Mouse (Mus musculus) kidney, adult 18-20 months (tissue): ENCODE results near the gene Actbl2.

ENCODE experiments used
- DNase-seq: peaks from one replicate; pipeline ENCODE4 v3.0.0; 2021

Actbl2 gene

GRCm38 (mm10) chr13:111271868-111272267 lies 17.1 kb downstream of the Actbl2 start:
- DNase-seq = no peak

GRCm38 (mm10) chr13:111286461-111287385 lies 31.9 kb downstream of the Actbl2 start:
- peak; percentile 22 for DNase-seq

GRCm38 (mm10) chr13:111291161-111291957 lies 36.5 kb downstream of the Actbl2 start:
- no peak for DNase-seq

GRCm38 (mm10) chr13:111291958-111292493 lies 37.2 kb downstream of the Actbl2 start:
- peak; percentile 4 for DNase-seq

GRCm38 (mm10) chr13:111293478-111293877 lies 38.7 kb downstream of the Actbl2 start:
- no peak for DNase-seq

GRCm38 (mm10) chr13:111294965-111295494 lies 40.2 kb downstream of the Actbl2 start:
- no peak for DNase-seq

- no peak for DNase-seq
Measured at GRCm38 (mm10) chr13:111296029-111296428, 41.2 kb downstream of the Actbl2 start.

- DNase-seq = no peak
Measured at GRCm38 (mm10) chr13:111297614-111298013, 42.8 kb downstream of the Actbl2 start.

GRCm38 (mm10) chr13:111299145-111299713 lies 44.4 kb downstream of the Actbl2 start:
- DNase-seq = no peak

GRCm38 (mm10) chr13:111300846-111301245 lies 46.0 kb downstream of the Actbl2 start:
- DNase-seq = no peak

- DNase-seq = no peak
Measured at GRCm38 (mm10) chr13:111301431-111301830, 46.6 kb downstream of the Actbl2 start.

- no peak for DNase-seq
Measured at GRCm38 (mm10) chr13:111304194-111304593, 49.4 kb downstream of the Actbl2 start.

- no peak for DNase-seq
Measured at GRCm38 (mm10) chr13:111304736-111305135, 49.9 kb downstream of the Actbl2 start.
